Mouse (Mus musculus) spleen, adult 18-20 months (tissue): ENCODE results near the gene Bcat1.
"Not testable (repeated sequence)": the region's sequence is repeated elsewhere in the genome, so short reads cannot be mapped to it uniquely, and the experiment has no call there.

ENCODE experiments used
- DNase-seq, 2 experiments: peaks; one replicate each; pipeline ENCODE4 v3.0.0; 2022; ENCODE audit warnings: mixed read lengths in 2 of 2

Gene Bcat1

DNA sequence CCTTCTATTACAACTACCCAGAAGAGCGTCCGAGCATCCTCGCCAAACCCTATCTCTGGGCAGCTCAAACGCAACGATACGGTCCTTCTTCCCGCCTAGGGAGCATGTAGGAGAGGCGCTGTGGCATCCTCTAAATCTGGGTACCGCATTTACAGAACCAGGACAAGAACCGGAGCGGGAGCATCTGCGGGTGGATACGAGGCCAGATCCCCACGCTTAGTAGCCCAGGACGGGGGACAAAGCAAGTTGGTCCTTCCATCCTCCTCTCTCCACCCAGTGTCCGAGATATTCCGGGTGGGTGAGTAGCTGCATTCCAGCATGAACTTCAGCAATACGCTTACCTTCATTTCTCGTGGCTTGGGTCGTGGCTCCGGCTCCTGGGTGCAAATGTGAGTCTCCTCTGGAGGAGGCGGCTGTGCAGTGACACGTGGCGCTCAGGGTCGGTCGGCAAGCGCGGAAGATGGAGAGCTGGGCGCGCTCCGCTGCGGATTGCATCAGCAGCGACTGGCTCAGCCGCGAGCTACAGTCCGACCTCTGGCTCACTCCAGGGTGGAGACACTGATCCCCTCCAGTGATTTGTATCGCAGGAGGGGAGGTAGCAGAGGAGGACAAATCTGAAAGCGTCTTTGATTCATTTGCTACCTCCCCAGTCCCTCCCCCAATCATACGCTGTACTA is at the start of gene Bcat1:
TSS of gene Bcat1 (minus strand) at position 637 of the 677 bp plus-strand sequence.
- no peak for DNase-seq

DNA sequence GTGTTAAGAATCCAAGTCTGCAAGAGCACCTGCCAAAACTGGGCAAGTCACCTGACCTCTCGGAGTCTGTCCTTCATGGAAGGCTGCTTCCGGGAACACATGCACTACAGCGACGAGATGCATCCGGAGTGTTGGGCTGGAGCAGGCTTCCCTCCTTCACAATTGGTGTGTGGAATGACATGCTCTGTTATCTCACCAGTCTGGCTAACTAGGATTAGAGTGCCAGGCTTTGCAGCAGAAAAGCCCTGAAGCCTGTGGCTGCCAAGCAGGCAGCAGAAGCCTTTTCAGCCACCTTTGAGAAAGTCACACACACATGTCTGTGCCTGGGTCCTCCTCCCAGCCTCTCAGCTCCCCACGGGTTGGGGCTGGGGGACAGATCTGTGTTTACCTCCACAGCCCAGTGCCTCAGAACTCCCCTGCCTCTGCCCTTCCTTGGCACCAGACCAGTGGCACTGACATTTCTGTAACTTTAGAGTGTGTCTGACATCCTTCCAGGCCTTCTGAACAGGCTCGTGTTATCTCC is 49.7 kb upstream of the Bcat1 start:
- DNase-seq, result no peak

GRCm38 (mm10) chr6:145124621-145125020 is 48.6 kb upstream of the Bcat1 start:
- DNase-seq, result no peak

GRCm38 (mm10) chr6:145123136-145124060 is 47.4 kb upstream of the Bcat1 start:
- no peak for DNase-seq

- no peak for DNase-seq
Observed at GRCm38 (mm10) chr6:145122423-145123059, 46.6 kb upstream of the Bcat1 start.

DNA sequence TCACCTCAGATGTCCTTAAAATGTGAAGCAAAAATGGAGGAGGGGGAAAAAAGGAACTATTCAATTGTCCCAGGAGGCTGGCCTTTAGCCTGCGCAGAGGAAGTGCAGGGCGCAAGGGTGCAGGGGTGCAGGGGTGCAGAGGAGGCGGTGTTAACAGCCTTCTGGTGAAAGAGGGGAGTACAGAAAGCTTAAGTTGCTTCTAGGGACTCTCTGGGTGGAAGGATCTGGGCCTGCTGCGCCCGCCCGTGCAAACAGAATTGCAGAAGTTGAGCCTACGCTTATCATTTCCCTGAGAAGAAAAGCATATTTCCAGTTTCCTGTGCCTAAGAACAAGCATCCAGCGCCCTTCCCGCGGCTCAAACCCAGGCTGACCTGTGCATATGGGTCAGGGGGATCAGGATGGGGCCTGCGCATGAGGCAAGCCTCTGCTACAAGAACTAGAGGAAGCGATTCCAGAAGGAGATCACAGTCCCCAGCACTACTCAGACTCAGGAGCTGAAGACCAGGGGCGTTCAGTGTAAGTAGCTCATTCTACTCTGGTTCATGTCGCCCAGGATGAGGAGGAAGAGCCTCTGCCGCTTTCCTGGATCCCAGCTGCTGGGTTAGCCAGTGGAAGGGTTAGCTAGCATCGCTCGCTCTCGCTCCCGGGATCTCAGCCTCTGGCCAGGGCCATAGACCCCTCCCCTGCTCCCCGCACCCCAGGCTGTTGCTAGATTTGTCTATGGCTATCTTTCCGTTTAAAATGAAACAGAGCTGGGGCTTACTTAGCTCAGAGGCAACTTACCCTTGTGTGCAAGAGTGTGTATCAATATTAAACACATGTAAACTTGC is 45.8 kb upstream of the Bcat1 start:
- DNase-seq, result peak; percentile 64 to 74

- DNase-seq, result no peak
Observed at GRCm38 (mm10) chr6:145120787-145121589, 45.0 kb upstream of the Bcat1 start.

GRCm38 (mm10) chr6:145120086-145120485 is 44.1 kb upstream of the Bcat1 start:
- DNase-seq, result no peak

DNA sequence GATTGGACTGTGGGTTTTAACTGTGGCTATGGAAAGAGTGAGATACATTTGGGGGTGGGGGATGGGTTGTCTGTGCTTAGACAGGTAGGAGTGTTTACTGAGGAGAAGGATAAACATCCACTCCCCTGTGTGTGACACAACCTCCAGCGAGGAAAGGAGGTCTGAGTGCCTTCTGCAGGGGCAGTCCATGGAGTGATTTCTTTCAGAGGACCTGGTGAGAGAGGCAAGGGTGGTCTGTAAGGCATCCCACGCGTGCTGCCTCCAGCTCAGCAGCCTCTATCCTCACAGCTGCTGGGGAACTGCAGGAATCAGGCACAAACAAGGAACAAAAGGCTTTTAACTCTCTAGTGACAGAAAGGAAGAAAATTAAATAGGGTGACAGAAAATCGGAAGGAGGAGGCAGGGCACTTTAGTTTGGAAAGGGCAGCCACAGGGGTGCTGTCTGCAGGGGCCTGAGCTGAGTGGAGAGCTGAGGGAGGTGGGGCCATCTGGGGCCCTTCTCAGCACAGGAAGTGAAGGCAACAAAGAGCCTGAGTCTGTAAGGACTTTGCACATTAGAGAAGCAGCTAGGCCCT is 40.2 kb upstream of the Bcat1 start:
- no peak for DNase-seq

GRCm38 (mm10) chr6:145115476-145116097 is 39.6 kb upstream of the Bcat1 start, which contains the start of gene Lrmp:
Lrmp (plus strand) TSS chr6:145115653.
- peak in 1 of 2 experiments; percentile 40 for DNase-seq

DNA sequence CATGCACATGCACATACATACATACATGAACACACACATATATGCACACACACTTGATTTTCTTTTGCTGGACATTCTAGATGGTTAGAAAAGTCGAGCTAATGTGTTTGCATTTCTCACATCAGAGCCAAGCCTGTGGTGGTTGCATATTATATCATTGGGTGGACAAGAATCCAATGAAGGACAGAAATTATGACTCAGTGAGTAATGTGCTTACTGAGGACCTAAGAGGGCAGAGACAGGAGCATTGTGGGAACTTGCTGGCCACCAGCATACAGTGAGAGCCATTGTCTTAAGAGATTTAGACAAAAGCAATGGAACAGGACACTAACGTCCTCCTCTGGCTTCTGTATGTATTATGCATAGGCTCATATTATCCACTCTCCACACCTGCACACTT is 38.6 kb upstream of the Bcat1 start:
- no peak for DNase-seq

DNA sequence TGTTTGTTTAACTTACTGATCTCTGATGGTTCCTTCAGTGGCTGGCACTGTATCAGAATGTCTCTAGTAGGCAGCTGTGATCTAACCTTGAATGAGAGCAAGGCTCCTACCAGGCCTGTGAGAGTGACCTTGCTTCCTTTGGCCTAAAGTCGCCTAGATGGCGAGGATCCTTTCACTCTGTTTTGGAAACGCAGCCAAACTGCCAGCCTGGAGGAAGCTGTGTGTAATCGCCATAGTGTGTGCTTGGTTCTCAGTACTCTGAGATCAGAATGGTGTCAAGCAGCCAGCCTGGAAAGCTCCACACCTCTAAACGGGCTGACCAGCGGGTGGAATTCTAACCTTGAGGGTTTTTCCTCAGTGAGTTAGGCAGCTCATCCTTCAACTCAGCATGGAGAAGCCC is 36.9 kb upstream of the Bcat1 start:
- DNase-seq, result no peak

DNA sequence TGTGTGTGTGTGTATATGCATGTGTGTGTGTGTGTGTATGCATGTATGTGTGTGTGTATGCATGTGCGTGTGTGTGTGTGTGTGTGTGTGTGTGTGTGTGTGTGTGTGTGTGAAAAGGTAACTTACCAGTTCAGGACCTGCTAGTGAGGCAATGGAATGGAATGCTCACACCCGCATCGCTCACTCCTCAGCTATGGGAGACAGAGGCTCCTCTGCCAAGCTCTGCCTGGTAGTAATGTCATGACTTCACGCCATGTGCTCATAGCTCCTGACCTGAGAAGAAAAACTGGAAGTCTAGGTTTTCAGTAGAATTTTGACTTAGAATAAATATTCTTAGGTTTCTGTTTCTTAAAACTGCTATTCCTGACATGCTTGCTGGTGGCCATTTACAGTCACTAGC is 34.8 kb upstream of the Bcat1 start:
- DNase-seq, result no peak

DNA sequence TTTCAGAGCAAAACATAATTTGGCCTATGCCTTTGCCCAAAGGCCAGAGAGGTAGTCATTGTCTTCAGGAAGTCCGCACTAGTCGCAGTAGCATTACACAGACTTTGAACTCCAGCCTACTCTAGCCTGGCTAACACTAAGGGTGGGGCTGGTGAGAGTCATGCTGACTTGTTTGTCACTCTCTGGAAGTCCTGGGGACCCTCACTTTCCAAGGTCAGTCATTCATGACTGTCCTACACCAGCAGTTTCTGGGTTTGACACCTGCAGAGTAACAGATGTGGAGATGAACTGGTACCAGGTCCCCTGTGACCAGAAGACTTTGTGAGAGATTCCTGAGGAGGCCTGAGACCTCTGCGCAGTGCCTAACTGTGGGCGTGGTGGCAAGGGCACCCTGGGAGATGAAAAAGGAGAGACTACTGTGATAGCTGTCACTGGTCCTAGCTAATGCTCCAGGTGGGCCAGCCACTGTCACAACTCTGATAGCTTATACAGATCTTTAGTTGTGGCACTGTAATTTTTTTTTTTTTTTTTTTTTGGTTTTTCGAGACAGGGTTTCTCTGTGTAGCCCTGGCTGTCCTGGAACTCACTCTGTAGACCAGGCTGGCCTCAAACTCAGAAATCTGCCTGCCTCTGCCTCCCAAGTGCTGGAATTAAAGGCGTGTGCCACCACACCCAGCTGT is 30.3 kb upstream of the Bcat1 start:
- DNase-seq, result no peak

DNA sequence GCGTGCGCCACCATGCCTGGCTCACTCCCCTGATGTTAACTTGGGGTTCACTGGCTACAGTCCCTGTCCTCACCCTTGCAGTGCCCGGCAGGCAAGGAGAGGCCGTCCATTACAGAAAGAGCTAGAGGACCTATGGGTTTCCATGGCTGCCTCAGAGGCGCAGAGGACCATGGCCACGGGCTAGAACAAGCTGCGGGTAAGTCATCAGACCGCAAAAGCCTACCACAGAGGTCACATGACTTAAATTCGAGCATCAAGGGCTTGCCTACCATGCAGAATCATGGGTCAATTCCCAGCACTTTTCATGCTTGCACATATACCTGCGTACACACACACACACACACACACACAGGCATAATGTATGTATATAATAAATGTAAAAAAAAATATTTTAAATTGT is 29.5 kb upstream of the Bcat1 start:
- no peak for DNase-seq

GRCm38 (mm10) chr6:145104241-145104939 is 28.4 kb upstream of the Bcat1 start:
- no peak for DNase-seq

DNA sequence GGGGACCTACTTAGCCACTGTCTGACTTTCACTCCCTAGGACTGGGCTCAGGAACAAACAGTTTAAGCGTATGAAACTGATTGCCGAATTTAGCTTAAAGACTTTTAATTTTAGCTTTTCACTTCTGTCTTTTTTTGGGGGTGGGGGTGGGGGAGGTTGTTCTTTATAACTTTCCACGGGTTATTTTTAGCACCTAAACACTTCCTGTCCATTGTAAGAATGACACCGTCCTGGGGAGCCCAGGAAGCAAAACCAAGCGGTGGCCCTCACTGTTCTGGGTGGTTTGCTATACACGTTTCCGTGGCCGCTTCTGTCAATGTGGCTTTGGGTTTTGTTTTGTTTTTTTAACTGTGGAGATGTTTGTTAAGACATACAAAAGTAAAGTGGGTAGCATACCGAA is 24.9 kb upstream of the Bcat1 start:
- DNase-seq, result peak in 1 of 2 experiments; percentile 48

- no peak for DNase-seq
Observed at GRCm38 (mm10) chr6:145094431-145094830, 18.4 kb upstream of the Bcat1 start.

DNA sequence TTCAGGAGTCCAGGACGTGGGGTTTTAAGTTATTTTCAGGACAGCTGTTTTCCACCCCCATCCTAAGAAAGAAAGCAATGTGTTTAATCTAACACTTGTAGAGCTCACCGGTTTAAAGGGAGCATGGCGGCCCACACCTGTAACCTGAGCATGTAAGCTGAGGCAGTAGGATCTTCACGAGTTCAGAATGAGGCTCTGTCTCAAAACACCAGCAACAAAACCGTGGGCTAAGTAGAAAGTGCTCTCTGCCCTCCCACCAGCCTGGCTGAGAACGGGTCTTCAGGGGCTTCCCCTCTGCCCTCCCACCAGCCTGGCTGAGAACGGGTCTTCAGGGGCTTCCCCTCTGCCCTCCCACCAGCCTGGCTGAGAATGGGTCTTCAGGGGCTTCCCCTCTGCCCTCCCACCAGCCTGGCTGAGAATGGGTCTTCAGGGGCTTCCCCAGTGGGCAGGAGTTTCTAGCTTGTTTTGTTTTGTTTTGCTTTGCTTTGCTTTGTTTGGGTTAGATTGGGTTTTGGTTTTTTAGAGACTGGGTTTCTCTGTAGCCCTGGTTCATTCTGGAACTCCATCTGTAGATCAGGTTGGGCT is 17.1 kb upstream of the Bcat1 start:
- DNase-seq, result not testable (repeated sequence)
